Mouse (Mus musculus): ENCODE data around the gene 4930412O13Rik. TPM values are rescaled to one million over a fixed set of nuclear protein-coding genes. Genes with fewer than 3 reads are reported as not detected.

The 4930412O13Rik gene
- polyA plus RNA-seq, 1 experiment from 2014 or later = not detected

- Histone ChIP-seq H3K9ac (replicated peaks) (no peak overlapping the region), H3K9me3 (no peaks in the 10 kb centered on the region), H3K4me2 (replicated peaks) (no peak overlapping the region), H3K4me1 (peaks cover 7% of the 10 kb centered on the region), H3K27me3 (no peaks in the 10 kb centered on the region), H3K27ac (replicated peaks) (no peak overlapping the region), H3K4me3 (no peak overlapping the region), H3K36me3 (no peaks in the 10 kb centered on the region)
- 20% methylated on average over 7 of the region's 7 CpGs for WGBS
- ATAC-seq (replicated peaks) = peak; percentile 57; the same call in 1 of the 2 replicates
Observed at GRCm38 (mm10) chr2:9926194-9926904, 45.3 kb downstream of the 4930412O13Rik start.

- no peaks in the 10 kb centered on the region for H3K36me3 ChIP-seq
- H3K27me3 ChIP-seq = no peaks in the 10 kb centered on the region
- ATAC-seq (replicated peaks) = no peak
- H3K4me1 ChIP-seq = peaks cover 7% of the 10 kb centered on the region
- H3K27ac ChIP-seq (replicated peaks) = no peak overlapping the region
- no peak overlapping the region for H3K4me2 ChIP-seq (replicated peaks)
- no peaks in the 10 kb centered on the region for H3K9me3 ChIP-seq
- WGBS = 61% methylated on average over 4 of the region's 4 CpGs
- H3K9ac ChIP-seq (replicated peaks) = no peak overlapping the region
- H3K4me3 ChIP-seq = no peak overlapping the region
Observed at GRCm38 (mm10) chr2:9926905-9927283, 45.8 kb downstream of the 4930412O13Rik start.

Other genes starting within 250 kb of the 4930412O13Rik start
- gene 9230102O04Rik, start 8.3 kb downstream of the 4930412O13Rik start, polyA plus RNA-seq (2015; fragmentation: Nextera tagmentation; extraction: Ambion mirVana) = not detected in 2 replicates
- 1.1 and 2.3 TPM in 2 replicates for gene Gata3, start 8.8 kb downstream of the 4930412O13Rik start, polyA plus RNA-seq (2015; fragmentation: Nextera tagmentation; extraction: Ambion mirVana)
- 14.9 and 15.8 TPM in 2 replicates for gene Taf3, start 167.3 kb downstream of the 4930412O13Rik start, polyA plus RNA-seq (2015; fragmentation: Nextera tagmentation; extraction: Ambion mirVana)
- gene Atp5c1, start 199.3 kb downstream of the 4930412O13Rik start, polyA plus RNA-seq (2015; fragmentation: Nextera tagmentation; extraction: Ambion mirVana) = 519 and 533 TPM in 2 replicates
- 39.3 and 40.7 TPM in 2 replicates for gene Kin, start 199.3 kb downstream of the 4930412O13Rik start, polyA plus RNA-seq (2015; fragmentation: Nextera tagmentation; extraction: Ambion mirVana)

Data from forebrain, embryonic 15.5 days (tissue).